Comparison of ENCODE assay signal across 24 mouse cellular contexts in genomic region chr17:62702020-62702814, GRCm38 (mm10).
DNase-seq lines count a peak whose midpoint lies in the region; ATAC-seq lines count a peak whose summit lies in the region.
"Had no signal": no experiment of that assay in that cellular context is flagged by ENCODE, and none has a peak within 500 bp of the region (broad histone marks: within the 10 kb centered on the region; RNA-seq: fewer than 3 reads in every experiment).

No protein-coding gene starts in this region.

- H3K9ac ChIP-seq in heart, embryonic 12.5 days: no peak overlapping the region
- H3K9ac ChIP-seq in embryonic facial prominence, embryonic 14.5 days (ENCODE audit: low read depth, low read length): no peak overlapping the region
- H3K9ac ChIP-seq in intestine, embryonic 15.5 days: no peak overlapping the region
- H3K9ac ChIP-seq: heart, embryonic 13.5 days; hindbrain, embryonic 14.5 days; limb, embryonic 15.5 days; liver, embryonic 14.5 days; lung, embryonic 14.5 days; stomach, embryonic 15.5 days had no signal

- H3K4me1 ChIP-seq in heart, embryonic 12.5 days (replicated peaks): peaks cover 14% of the 10 kb centered on the region
- H3K4me1 ChIP-seq in embryonic facial prominence, embryonic 14.5 days (ENCODE audit: control insufficient read depth, insufficient read depth, low read length): peaks cover 15% of the 10 kb centered on the region
- H3K4me1 ChIP-seq in limb, embryonic 10.5 days: peaks cover 47% of the 10 kb centered on the region
- 0 out of 2 replicates have a peak, but pooled peaks cover 3% of the 10 kb centered on the region for H3K4me1 ChIP-seq in intestine, embryonic 15.5 days (replicated peaks)
- H3K4me1 ChIP-seq: stomach, embryonic 15.5 days had no signal

- no peak overlapping the region for H3K27ac ChIP-seq in heart, embryonic 12.5 days (ENCODE audit: poor library complexity, severe bottlenecking)
- no peak overlapping the region for H3K27ac ChIP-seq in embryonic facial prominence, embryonic 14.5 days (replicated peaks; ENCODE audit: low read depth, low read length)
- peak overlapping the region; percentile 56; the same call in 1 of the 2 replicates for H3K27ac ChIP-seq in limb, embryonic 10.5 days
- H3K27ac ChIP-seq in intestine, embryonic 15.5 days: no peak overlapping the region
- H3K27ac ChIP-seq: gastrocnemius, adult 2 months; heart, embryonic 13.5 days; hindbrain, embryonic 14.5 days; layer of hippocampus, adult 2 months; limb, embryonic 15.5 days; liver, embryonic 14.5 days; stomach, embryonic 15.5 days had no signal

- no peak for ATAC-seq in heart, embryonic 12.5 days (ENCODE audit: insufficient number of reproducible peaks, low FRiP score)
- peak; percentile 75 for ATAC-seq in embryonic facial prominence, embryonic 14.5 days (ENCODE audit: low read depth)
- ATAC-seq in intestine, embryonic 15.5 days: no peak
- ATAC-seq: intestine, postnatal 0 days had no signal

- no peaks in the 10 kb centered on the region for H3K27me3 ChIP-seq in heart, embryonic 12.5 days (replicated peaks)
- H3K27me3 ChIP-seq in embryonic facial prominence, embryonic 14.5 days (replicated peaks; ENCODE audit: control insufficient read depth, insufficient read depth, low read length): no peaks in the 10 kb centered on the region
- H3K27me3 ChIP-seq in limb, embryonic 10.5 days (ENCODE audit: low read depth, poor library complexity, severe bottlenecking): no peaks in the 10 kb centered on the region; the same call in 1 of the 2 replicates
- H3K27me3 ChIP-seq in intestine, embryonic 15.5 days (replicated peaks): no peaks in the 10 kb centered on the region
- H3K27me3 ChIP-seq: heart, embryonic 13.5 days; limb, embryonic 15.5 days; stomach, embryonic 15.5 days had no signal

- 66% methylated on average over 9 of the region's 9 CpGs for WGBS in heart, embryonic 12.5 days
- WGBS in embryonic facial prominence, embryonic 14.5 days: 31% methylated on average over 9 of the region's 9 CpGs
- WGBS in limb, embryonic 10.5 days: 25% methylated on average over 9 of the region's 9 CpGs
- WGBS in intestine, embryonic 15.5 days: 74% methylated on average over 9 of the region's 9 CpGs

- H3K4me2 ChIP-seq in heart, embryonic 12.5 days: no peak overlapping the region
- H3K4me2 ChIP-seq in embryonic facial prominence, embryonic 14.5 days (ENCODE audit: low read depth, low read length): no peak overlapping the region
- H3K4me2 ChIP-seq in intestine, embryonic 15.5 days (replicated peaks): no peak overlapping the region
- H3K4me2 ChIP-seq: heart, embryonic 13.5 days; hindbrain, embryonic 14.5 days; limb, embryonic 15.5 days; lung, embryonic 14.5 days; stomach, embryonic 15.5 days had no signal

- H3K4me3 ChIP-seq in heart, embryonic 12.5 days: no peak overlapping the region
- no peak overlapping the region for H3K4me3 ChIP-seq in embryonic facial prominence, embryonic 14.5 days (ENCODE audit: low read depth, low read length)
- H3K4me3 ChIP-seq in limb, embryonic 10.5 days: peak overlapping the region; percentile 0; the same call in 1 of the 2 replicates
- H3K4me3 ChIP-seq in intestine, embryonic 15.5 days (replicated peaks): no peak overlapping the region
- H3K4me3 ChIP-seq: gastrocnemius, adult 2 months; heart, embryonic 13.5 days; layer of hippocampus, adult 2 months; limb, embryonic 15.5 days; stomach, embryonic 15.5 days had no signal

- H3K9me3 ChIP-seq in heart, embryonic 12.5 days (replicated peaks): peaks cover 3% of the 10 kb centered on the region
- H3K9me3 ChIP-seq in embryonic facial prominence, embryonic 14.5 days (ENCODE audit: control insufficient read depth, low read length): 0 out of 2 replicates have a peak, but pooled peaks cover 3% of the 10 kb centered on the region
- H3K9me3 ChIP-seq in limb, embryonic 10.5 days (replicated peaks): no peaks in the 10 kb centered on the region
- H3K9me3 ChIP-seq in intestine, embryonic 15.5 days: no peaks in the 10 kb centered on the region
- H3K9me3 ChIP-seq: heart, embryonic 13.5 days; limb, embryonic 15.5 days; stomach, embryonic 15.5 days had no signal

- no peaks in the 10 kb centered on the region for H3K36me3 ChIP-seq in heart, embryonic 12.5 days
- H3K36me3 ChIP-seq in embryonic facial prominence, embryonic 14.5 days (ENCODE audit: control insufficient read depth, insufficient read depth, low read length): no peaks in the 10 kb centered on the region
- H3K36me3 ChIP-seq in limb, embryonic 10.5 days: no peaks in the 10 kb centered on the region
- no peaks in the 10 kb centered on the region for H3K36me3 ChIP-seq in intestine, embryonic 15.5 days
- H3K36me3 ChIP-seq: heart, embryonic 13.5 days; limb, embryonic 15.5 days; stomach, embryonic 15.5 days had no signal

- peak; percentile 41 for DNase-seq in heart, adult 11 months
- peak; percentile 62 for DNase-seq in embryonic facial prominence, embryonic 14.5 days (ENCODE audit: low spot score)
- peak; percentile 50 for DNase-seq in limb, embryonic 10.5 days (ENCODE audit: low spot score)
- DNase-seq in retina, embryonic 14.5 days (ENCODE audit: low spot score): peak; percentile 58
- DNase-seq in embryo, embryonic 10 days (ENCODE audit: low spot score): no peak
- DNase-seq: adrenal gland, postnatal 10 days; cerebellum, adult 2 months; cerebellum, postnatal 36 days; gastrocnemius, adult 2 months; heart, postnatal 36 days; kidney, postnatal 25 days; lung, embryonic 14.5 days; lung, postnatal 36 days; midbrain, embryonic 14.5 days; thymus, adult 18-20 months had no signal
